Mouse (Mus musculus) left cerebral cortex, adult 8-10 months (tissue): ENCODE measurements around the gene Rora. TPM values are rescaled to one million over a fixed set of nuclear protein-coding genes. Genes with fewer than 3 reads are reported as not detected.

Experiments
- DNase-seq, 2 experiments: peaks; one replicate each; pipeline ENCODE4 v3.0.0; 2022; ENCODE audit warnings: low spot score in 2 of 2
- total RNA-seq, 4 experiments: library from RNA; stranded (reverse); gene quantifications; 2 replicates each; pipeline ENCODE4 v1.2.4; 2022

The Rora gene
- total RNA-seq, 4 experiments from 2014 or later = 63.5 to 74.1 (median 72.9) TPM

DNA sequence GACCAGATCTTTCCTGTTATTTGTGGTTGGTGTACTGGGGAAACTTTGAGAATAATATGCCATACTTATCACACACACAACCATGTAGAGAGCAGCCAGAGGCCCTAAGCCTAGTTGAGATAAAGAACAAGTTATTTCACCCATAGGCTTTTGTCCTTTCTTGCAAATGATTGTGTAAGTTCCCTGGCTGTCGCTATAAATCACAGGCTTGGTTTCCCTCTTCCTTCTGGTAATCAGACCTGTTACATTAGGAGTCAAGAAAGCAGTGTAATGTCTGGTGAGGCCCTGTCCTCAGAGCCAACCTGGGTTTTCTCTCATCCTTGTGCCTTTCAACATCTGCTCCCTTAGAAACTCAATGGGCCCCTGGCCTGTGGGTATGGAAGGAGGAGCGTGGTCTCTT, 222.7 kb downstream of the Rora start:
- no peak for DNase-seq

DNA sequence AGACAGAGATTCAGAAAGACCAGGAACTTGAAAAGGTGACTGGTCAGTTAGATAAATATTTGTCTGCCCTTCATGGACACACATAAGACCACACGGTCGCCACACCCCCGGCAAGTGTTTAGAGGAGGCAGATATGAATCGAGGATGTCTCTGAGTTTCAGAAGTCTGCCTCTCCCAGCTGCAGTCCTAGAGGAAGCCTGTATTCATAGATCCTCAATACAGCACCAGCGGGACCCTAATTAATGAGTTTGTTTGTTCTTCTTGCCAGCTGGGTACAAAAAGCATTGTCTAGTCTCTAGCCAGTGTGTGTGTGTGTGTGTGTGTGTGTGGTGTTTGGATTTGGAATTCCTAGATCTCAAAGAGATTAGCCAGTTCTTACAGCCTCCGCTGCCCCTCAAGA, 228.3 kb downstream of the Rora start:
- no peak for DNase-seq

DNA sequence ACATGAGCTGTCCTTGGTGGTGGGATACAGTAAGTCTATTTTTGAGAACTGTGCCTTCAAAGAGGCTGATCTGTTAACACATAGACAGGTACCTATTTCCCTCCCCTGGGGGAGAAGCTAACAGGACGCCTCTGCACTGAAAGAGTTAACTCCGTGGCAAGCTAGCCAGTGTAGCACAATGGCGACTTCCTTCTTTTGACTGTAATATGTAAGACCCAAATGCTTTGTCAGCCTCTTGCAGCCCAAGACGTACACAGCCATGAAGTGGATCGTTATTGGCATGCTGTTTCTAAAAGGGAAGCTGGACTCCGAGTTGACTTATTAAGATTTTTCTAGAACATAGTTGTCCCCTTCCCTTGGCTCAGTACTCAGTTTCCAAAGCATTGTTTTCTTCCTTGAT, 229.4 kb downstream of the Rora start:
- DNase-seq = no peak

DNA sequence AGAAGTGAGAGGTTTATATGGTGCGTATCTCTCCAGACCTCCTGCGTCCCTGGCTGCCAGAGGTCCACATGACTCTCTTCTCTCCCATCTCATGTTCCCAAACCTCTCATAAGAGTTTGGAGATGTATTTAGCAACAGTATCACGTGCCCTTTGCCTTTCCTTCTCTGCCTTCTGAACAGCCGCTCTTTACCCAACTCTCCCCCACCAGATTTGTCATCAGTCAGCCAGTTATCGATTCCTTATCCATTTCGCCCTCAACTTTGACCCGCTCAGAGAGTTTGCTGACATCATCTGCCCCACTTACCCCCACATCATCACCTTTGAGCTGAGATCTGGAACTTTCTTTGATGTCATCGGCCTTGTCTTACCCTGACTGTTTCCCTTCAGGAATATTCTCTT, 230.1 kb downstream of the Rora start:
- DNase-seq = no peak

DNA sequence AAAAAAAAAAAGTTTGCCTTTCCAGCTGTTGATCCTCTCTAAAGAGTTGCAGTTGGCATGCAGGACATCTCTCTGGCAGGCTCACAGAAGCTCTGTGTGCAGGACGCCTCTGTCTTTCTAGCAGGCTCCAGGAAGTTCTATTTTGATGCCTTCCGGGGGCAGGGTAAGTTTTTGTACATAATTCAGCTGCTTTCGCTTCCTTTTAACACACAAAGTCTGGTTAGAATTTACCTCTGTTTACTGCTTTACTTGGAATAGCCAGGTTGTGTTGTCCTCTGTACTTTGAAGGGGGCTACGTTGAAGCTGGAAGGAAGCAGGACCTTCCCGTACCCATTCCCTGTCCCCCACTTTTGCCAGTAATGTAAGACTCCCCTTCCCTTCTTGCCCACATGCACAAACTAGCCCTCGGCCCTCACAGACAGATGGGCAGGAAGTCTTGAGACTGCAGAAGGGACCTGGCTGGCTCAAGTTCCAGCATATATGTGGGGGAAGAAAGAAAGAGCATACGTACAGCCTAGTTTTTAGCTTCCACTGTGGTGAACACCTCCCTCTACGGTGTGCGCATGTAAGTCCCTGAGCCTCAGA, 231.0 kb downstream of the Rora start:
- peak in 1 of 2 experiments; percentile 51 for DNase-seq

DNA sequence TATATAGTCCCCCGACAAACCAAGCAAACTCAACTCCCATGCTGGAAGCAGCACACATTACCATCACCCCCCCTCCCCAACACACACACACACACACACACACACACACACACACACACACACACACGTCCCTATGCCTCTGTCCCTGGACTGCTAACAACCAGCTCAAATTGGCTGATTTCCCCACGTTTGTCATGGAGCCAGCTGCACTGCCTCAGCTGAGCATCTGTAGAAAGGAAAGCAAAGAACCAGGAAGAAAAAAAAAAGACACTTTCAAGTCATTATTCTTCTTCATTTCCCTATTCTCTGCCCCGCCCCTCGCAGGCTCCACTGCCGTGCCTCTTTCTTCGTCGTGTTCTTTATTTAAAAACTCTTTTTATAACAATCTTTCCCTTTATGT, 235.1 kb downstream of the Rora start:
- peak in 1 of 2 experiments; percentile 26 for DNase-seq

DNA sequence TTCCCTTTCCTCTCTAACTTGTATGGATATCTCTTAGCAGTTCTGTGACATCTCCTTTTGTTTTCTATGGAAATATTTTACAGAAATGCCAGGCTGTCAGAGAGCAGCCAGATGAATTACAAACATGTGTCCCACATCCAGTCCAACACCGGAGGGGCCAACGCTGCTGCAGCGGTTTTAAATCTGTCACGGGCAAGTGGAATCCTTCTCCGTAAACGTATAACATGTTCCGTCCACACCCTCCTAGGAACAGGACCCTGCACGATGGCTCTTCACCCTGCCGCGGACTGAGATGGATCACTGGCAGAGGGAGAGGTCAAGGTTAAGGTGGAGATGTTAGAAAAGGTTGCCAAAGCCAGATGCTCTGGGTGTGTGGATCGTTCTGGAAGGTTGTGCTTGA, 237.8 kb downstream of the Rora start:
- DNase-seq = no peak

DNA sequence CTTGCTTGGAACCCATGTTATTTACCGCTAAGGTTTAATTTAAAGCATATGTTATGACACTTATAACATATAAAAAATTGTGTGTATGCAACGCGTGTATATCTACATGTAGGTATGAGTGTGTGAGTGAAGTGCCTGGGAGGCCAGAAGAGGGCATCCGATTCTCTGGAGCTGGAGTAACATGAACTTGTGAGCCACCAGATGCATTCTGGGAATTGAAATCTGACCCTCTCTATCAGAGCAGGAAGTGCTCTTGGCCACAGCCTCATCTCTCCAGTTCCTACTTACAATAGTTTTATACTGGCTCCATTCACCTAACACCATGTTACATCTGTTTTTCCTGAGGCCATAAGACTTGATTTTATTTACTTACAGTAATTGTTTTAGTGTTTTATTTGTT, 238.8 kb downstream of the Rora start:
- no peak for DNase-seq

DNA sequence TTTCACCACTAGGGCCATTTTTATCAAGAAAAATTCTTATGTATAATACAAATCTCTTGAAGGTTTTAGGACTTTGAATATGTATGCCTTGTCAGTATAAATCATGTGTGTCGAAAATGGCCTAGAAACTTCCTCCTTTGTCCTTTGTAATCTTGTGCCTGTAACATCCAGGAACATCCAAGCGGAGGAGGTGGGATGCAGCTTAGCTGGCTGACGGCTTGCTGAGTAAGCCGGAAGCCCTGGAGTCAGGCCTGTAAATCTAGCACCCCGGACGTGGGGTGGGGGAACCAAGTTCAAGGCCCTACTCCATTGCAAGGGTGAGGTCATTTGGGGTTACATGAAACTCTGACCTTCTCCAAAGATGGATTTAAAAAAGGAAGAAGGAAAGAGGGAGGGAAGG, 239.3 kb downstream of the Rora start:
- DNase-seq = no peak

DNA sequence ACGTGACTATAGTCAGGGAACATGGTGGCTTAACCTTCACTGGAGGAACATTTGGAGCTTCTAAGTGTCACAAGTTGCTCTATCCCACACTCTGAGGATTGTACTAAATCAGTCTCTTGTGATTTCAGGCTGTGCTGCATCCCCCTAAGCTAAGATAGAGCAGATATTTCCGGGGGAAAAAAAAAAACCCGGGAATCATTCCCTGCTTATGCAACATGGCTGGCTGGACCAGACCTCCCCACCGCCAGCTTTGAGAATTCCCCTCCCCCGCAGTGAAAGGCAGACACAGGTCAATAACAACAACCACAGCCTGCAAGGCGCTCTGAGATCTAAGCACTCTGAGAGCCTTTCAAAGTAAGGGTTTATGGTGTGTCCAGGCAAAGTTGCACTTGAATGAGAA, 244.7 kb downstream of the Rora start:
- DNase-seq = no peak

DNA sequence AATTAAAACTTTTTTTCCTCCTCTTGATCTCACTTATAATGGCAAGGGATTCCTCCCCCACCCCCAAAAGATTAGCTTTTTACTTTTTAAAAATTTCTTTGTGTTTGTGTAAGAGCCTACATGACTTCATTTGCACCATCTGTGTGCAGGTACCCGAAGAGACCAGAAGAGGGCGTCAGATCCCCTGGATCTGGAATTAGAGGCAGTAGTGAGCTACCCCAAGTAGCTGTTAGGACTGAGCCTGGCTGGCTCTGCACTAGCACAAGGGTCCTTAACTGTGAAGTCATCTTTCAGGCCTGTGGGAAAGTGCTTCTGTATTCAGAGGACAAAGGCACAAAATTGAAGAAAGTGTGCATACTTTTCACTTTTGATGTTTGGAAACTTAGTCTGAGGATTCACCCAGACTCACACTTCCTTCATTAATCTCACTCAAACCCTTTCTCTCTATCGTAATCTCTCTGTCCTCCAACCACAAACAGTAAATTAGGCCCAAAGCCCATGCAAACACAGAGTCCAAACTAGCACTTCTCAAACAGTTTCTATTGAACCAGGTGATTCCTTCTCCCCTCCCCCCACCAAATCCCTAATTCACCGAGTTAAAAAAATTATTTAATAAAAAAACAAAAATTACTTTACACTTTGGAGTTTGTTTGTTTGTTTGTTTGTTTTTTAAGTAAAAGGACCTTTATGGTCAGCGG, 246.1 kb downstream of the Rora start:
- DNase-seq = no peak

DNA sequence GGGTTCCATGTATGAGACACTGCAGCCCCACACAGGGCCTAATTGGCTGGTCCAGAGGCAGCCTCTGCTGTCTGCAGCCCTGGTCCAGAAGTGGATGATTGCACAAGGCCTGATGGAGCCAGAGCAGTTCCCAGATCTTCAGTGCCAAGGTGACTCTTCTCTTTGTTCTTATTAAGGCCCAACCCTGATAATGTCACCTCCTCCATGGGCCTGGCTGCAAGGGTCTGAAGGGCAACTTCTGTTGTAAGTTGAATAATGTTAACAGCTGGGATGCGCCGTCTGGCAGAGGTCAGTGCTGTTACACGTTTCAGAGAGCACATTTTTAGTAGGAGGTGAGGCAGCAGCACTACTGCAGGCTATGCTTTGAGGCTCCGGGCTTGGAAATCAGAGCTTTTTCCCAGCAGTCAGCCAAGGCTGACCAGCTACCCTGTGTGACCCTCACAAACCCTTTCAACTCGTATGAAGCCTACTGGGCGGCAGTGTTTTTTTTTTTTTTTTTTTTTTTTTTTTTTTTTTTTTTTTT, 252.8 kb downstream of the Rora start:
- no peak for DNase-seq

DNA sequence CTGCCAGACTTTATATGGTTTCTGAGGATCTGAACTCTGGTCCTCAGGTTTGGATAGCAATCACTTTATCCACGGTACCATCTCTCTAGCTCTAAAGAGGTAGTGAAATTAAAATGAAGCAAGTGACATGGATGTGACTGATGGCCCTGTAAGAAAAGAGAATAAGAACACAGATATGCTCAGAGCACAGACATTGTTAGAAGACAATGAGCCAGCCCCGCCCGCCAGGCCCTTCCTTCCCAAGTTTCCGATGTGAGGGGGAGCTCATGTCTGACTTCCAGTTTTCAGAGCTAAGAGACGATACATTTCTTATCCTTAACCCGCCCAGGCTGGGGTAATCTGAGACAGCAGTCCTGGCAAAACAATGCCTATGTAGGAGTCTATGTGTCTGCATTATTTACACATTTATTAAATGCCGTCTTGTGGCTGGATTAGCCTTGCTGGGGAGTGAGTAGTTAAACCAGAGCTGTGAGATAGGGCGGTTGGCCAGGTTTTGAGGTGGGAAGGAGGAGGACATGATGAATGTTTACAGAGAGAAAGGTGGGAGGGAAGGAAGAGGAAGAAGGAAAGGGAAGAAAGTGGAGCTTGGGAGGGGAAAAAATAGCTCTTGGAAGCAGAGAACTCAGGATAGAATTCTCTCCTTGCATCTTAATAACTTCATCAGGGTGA, 259.0 kb downstream of the Rora start:
- no peak for DNase-seq

DNA sequence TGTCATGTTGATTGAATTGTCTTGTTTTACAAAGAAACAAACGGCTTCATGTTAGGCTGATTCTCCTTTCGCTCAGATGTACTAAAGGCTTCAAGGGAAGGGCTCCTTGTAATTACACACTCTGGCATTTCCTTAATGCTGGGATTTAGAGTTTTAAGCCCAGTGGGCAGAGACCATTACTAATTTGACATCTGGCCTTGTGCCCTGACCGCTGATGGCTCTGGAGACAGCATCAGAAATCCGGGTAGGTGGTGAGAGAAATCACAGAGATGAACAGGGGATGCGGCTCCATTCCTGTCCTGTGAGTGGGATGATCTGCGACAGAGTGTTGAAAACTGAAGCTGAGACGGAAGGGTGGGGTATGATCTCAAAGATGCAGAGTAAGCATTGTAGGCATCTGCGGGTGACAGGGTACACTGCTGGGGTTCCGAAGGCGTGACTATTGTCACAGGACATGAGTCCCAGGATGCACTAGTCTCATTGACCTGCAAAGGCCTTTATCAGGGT, 259.7 kb downstream of the Rora start:
- peak; percentile 18 to 19 for DNase-seq

DNA sequence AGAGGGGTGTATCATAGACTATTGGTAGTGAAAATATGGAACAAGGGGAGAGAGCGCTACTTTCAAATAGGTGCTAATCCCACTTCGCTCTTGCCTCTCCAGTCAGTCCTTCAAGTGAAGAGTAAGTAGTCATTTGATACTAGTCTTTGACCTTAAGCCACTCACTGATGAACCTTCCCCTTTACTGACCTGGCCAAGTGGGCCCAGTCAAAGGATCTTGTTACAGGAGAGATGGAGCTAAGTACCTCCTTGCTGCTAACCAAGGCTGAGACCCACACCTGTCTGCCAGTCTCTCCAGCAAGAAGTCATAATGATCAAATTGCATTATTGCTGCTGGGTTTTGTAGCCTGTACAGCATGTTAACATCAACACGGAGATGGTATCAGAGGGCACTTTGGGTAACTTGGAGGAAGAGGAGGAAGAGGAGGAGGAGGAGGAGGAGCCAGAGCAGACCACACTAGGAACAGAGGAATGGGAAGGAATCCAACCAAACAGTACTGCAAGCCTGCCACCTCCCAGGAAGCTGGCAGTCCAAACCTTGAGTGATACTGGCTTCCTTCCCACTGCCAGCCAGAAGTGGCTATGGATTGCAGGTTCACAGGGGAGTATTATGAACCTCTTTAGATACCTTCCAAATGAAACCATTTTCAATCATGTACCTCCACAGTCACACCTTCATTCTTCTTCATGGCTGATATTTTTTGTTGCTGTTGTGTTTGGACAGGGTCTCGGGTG, 261.1 kb downstream of the Rora start:
- DNase-seq = no peak

DNA sequence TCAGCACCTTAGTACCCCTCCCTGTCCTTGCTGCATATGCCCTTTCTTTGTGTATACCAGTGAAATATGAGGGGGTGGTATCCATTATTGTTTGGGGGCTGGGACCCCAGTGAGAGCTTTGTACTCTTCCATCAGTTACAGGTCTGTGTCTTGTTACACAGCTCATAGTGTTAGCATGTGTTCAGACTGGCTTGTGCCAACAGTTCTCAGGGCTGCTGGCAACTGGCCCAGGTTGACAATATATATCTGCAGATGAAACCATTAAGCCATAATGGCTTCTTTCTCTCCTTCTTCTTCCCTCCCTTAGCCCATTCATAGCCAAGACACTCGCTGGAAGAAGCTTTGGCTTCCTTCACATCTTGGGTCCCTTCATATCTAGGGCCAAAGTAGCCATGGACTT, 263.2 kb downstream of the Rora start:
- no peak for DNase-seq

DNA sequence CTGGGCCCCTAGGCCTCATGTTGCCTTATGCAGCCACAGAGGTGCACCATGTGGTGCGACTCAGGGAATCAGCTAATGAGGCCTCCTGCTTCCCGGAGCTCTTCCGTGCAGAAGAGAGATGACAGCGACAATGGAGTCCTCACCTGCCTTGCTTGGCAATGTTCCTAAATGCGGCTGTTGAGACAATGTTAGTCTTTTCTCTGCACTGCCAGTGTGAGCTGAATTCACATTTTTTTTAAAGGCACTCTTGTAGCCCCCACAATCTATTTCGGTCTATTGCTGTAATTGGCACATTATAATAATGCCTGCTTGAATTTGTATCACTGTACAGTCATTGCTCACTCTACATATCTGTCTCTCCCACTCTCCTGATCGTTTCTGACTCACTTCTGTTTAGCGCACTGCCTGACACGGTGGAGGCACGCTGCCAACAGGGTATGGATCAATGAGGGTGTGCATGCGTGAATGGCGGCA, 269.6 kb downstream of the Rora start:
- peak in 1 of 2 experiments; percentile 42 for DNase-seq

DNA sequence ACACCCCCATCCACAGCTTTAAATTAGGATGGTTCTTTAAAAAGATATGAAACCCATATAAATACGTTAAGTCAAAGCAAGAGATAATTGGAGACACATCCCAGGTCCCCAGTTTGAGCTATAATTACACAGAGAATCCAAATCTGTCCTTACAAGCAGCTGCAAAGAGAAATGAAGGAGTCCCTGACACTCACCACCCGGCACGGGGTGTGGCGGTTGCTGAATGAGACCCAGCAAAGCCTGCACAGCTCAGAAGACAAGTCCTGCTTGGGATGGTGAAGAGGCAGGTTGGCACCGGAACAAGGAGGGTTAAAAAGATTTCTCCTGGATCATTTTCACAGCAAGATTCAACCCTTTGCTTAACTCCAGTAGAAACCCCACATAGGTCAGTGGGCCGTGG, 272.8 kb downstream of the Rora start:
- peak in 1 of 2 experiments; percentile 36 for DNase-seq

DNA sequence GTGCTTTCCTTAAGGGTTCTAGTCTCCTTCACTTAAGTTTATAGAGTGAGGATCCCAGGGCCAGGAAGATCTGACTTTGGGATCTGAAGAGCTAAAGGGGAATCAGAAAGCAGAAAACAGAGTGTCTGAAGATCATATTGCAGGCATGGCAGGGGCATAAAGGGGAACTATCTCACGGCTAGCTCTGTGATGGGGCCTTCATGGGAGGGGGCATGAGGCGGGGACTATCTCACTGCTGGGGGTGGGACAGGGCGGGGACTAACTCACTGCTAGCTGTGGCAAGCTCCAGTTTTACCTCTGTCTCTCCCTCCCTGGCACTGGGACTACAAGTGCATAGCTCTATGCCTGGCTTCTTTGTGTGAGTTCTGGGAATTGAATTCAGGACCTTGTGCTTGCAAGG, 279.6 kb downstream of the Rora start:
- DNase-seq = no peak

DNA sequence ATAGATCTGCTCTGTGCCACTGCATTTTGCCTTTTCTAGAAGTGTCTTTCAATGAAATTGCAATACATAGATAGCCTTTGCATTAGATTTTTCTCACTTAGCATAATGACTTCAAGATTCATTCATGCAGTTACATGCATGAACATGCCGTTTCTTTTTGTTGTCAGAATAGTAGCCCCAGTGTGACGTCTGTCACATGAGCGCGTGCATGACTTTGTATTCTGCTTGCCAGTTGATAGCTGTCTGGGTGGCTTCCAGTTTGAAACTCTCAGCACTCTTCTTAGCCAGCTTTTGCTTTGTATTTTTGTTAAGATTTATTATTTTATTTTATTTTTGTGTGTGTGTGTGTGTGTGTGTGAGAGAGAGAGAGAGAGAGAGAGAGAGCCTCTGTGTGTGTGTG, 280.7 kb downstream of the Rora start:
- no peak for DNase-seq

DNA sequence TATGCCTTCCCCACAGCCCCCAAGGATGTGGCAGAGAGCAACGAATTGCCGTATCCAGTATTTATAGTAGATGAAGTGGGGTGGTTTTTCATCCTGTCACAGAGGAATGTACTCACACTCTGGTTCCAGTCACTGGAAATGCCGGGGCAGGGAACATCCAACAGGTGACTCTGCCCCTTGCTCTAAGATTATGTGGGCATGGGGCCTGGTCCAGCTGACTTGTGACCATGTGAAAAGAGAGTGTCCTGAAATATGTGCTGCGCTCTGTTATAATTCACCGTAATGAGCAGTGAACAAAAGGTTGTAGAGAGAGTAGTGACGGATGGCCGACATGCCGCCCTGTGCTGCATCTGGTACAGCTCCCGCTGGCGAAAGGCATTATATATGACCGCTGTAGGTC, 282.0 kb downstream of the Rora start:
- no peak for DNase-seq

DNA sequence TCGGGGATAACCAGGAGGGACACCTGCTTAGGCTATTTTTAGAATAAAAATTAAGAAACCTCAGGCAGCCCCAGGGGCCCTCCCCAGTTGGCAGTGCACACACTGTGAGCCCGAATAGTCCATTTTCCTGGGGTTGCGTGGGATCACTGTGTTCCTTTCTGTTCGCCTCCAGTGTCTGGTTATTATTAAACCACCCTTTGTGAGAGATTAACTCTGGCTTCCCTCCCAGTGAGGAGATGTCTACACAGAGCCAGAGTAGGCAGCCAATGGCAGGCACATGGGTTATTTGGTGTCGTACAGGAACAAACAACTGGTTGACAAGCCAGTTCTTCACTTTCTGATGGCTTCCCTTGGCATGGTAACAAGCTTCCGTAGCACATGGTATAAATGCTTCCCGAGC, 287.5 kb downstream of the Rora start:
- DNase-seq = peak in 1 of 2 experiments; percentile 59
